Mouse (Mus musculus) Muller cell, postnatal 12 days (primary cell): ENCODE results near the gene Pawr.

ENCODE experiments used
- DNase-seq: peaks from one replicate; pipeline ENCODE4 v3.0.0-alpha.2; 2015; ENCODE audit errors: inconsistent ontology term

Pawr gene

DNA sequence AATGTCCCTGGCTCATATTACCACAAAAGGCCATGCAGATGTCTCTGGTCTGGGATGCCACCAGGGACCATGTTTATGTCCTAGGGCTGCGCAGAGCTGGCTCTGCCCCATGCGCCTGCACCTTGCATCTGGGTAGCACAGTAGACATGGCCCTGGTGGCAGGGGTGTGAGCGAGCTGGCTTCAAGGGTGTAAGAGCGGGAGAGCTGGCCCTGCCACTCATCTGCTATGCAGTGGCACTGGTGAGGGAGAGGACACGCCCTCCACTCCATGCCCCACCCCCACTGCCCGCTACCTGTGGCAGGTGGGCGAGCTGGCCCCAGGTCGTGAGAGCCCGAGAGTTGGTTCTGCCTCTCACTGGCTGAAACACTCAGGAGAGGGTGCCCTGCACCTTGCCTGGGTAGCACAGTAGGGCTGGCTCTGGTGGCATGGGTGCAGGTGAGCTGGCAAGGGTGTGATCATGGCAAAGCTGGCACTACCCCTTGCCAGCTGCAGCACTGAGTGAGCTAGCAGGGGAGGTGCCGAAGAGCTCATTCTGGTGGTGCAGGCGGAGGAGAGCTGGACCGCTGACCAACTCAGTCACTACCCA is 24.8 kb downstream of the Pawr start:
- DNase-seq, result no peak

- no peak for DNase-seq
These were observed 28.1 kb downstream of the Pawr start for GRCm38 (mm10) chr10:108359974-108360373.

- DNase-seq, result no peak
These were observed 28.9 kb downstream of the Pawr start for GRCm38 (mm10) chr10:108360801-108361200.

GRCm38 (mm10) chr10:108361419-108362155 is 29.7 kb downstream of the Pawr start:
- peak; percentile 86 for DNase-seq

- DNase-seq, result no peak
These were observed 32.0 kb downstream of the Pawr start for GRCm38 (mm10) chr10:108363932-108364331.

GRCm38 (mm10) chr10:108364946-108365719 is 33.2 kb downstream of the Pawr start:
- DNase-seq, result no peak

DNA sequence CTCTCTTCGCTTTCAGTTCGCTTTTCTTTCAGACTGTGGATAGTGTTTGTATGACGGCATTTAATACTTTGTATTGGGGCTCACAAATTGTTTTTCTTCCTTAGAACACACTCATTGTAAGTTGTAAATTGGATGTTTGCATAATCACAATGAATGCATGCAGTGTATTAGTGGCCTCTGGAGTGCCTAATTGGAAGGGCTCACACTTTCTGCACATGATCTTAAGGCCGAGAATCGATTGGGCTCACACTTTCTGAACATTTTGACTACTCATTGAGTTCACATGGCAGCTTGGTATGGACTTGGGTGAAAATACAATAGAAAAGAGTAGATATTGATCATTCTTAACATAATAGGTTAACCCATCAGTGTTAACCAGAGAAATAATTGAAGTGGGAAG is 34.3 kb downstream of the Pawr start:
- DNase-seq, result peak; percentile 79

DNA sequence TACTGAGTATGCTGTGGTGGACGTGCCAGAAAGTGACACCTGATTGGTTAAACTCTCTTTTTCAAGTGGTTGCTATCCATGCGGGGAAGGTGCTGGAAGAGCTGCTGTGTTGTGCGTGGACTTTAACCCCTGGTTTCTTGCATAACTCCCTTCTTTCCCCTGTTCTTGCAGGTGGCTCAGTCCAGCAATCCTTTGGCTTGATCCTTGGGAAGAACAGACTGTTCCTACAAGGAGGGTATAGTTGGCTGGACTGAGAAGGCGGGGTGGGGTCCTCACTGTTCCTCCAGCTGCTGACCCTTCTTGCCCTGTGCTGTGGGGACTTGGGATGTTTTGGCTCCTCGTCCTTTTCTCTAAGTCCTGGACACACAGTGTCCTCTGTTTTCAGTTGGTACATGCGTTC is 36.4 kb downstream of the Pawr start:
- no peak for DNase-seq

DNA sequence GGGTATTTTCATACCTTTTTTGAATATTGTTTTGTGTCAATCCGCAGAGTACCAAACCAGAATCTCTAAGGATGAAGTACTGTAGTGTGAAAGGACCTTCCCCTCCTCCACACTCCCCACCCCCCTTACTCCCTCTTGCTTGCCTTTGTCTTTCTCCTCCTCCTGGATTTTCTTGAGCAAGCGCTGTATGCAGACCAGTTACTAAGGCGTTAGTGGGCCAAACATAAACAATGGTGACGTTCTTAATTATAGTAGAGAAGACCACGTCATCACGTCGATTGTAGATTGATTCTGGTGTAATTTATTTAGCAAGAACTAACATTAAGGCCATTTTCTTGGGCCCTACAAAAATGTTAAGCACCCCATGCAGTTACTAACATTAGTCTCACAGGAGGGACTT is 40.3 kb downstream of the Pawr start:
- DNase-seq, result no peak

DNA sequence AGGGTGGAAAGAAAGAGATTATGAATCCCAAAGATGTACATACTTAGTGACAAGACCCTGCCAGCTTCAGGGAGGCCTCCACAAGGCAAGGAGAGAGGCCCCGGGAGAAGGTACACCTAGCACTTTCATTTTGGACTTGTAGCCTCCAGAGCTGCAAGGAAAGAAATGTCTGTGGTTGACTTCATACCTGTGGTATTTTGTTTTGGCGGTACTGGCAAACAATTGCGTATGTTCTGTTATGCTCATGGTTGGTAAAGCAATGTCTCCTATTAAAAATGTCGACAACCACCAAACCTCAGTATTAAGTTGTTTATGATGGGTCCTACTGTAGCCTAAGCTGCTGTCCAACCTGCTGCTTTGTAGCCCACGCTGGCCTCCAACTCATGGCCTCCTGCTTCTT is 40.9 kb downstream of the Pawr start:
- DNase-seq, result no peak

- DNase-seq, result no peak
These were observed 43.9 kb downstream of the Pawr start for GRCm38 (mm10) chr10:108375796-108376195.

GRCm38 (mm10) chr10:108376366-108376765 is 44.4 kb downstream of the Pawr start:
- no peak for DNase-seq

DNA sequence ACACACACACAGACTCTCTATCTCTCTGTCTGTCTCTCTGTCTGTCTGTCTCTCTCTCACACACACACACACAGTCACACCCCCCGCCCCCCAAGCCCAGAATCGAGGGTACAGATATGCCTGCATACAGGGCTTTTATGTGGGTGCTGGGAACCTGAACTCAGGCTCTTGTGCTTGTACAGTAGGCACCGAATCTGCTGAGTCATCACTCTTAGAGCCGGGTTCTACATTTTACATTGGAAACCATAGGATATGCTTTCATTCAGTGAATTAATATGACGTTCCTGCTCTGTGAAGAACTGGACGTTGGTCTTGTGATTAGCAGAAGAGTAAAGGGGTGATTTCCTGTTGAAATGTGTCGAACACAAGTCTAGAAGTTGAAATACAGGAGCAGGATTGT is 45.4 kb downstream of the Pawr start:
- DNase-seq, result no peak

DNA sequence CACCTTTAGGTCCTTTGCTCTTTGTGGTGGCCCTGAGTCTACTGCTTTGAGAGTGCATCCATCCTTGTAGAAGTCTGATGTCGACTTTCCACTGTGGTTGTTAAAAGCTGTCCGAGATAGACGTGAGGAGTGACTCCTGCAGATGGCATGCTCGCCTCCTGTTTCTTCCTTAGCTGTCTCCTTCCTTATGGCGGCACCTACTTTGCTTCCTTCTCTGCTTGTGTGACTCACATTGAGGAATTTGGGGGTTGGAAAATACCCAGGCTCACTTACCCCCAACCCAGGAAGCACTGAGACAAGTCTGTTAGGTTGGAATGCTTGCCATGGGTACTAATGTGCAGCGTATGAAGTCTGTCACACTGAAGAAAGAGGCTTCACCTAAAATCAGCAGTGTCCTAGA is 46.1 kb downstream of the Pawr start:
- peak; percentile 77 for DNase-seq

DNA sequence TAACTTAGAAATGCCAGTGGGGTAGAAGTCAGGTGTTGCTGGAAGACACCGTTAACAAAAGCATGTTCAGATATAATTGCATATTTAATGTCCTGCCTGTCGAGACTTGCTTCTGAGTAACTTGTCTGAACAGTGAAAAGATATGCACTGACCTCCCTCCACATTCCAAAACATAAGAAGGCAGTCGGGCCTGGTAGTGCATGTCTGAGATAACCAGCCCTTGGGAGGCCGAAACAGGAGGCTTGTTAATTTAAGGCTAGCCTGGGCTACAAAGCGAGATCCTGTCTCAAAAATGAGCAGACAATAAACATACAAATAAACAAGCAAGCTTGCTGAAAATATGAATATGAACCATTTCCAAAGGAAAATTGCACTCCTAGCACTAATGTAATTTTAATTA is 46.6 kb downstream of the Pawr start:
- DNase-seq, result no peak

- DNase-seq, result no peak
These were observed 48.8 kb downstream of the Pawr start for GRCm38 (mm10) chr10:108380715-108381114.

DNA sequence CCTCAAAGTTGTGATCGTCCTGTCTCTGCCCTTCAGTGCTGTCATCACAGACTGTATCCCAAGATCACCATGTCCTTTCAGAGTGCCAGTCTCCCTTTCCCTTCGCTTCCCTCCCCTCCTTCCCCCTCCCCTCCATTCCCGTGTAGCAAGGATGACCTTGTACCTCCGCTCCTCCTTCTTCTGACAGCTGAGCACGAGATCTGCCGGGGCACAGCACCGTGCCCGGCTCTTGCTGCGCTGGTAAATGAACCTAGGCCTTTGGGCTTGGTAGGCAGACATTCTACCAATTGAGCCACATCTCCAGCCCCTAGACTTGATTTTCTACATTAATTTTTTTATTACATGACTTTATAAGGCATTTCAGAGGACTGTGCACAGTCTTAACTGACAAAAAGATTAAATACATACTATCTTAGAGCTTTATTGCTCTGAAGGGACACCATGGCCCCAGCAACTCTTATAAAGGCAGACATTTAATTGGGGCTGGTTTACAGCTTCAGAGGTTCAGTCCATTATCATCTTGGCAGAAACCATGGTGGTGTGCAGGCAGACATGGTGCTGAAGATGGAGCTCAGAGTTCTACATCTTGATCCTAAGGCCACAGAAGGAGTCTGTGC is 52.3 kb downstream of the Pawr start:
- DNase-seq, result no peak

DNA sequence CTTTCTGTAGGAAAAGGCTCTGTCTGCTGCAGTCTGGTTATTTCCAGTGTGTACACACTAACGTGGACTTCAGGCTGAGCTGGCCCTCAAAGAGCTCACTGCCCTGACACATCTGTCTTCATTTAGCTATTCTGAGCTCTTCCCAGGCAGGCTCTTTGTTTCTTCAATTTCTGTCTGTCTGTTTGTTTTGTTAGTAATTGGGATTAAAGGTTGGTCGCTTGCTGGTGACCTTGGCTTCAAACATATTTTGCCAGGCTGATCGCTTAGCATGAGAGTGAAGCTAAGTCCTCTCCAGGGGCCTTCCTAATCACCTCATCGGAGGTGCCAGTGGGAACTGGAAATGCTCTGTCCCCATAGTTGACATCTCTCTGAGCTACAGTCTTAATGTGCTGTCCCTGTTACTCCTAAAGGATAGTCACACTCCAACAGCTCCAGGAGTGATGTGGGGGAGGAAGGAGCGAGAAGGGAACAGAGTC is 53.6 kb downstream of the Pawr start:
- no peak for DNase-seq

- no peak for DNase-seq
These were observed 56.5 kb downstream of the Pawr start for GRCm38 (mm10) chr10:108388410-108388915.

DNA sequence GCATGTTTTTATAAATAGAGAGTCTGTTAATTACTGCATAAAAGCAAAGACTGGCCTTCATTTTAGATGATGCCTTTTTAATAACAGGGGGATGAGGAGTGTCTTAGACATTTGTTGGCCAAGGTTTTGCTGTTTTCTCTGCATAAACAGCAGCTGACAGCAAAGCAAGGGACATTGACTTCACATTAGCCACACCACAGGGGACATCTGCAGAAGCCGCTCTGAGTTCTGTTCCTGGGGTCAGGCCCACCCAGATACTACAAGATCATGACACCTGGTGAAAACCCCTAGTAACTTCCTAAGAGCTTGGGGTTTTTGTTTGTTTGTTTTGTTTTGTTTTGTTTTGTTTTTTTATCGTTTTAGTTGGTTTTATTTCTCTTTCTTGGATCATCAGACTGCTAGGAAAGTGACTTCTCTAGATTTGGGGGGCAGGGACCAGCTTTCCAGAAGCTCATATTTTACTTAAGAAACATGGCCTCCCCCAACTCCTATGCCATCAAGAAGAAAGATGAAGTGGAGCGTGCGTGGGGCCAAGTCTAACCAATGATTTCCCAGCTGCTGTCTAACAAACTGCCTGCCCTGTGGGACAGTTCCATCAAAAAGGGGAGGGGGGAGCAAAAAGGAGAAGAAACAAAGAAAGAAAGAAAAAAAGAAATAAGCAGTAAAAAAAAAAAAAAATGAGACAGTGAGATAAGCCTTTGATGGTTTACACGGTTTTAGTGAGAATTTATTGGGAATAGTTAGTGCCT is 57.4 kb downstream of the Pawr start:
- no peak for DNase-seq

DNA sequence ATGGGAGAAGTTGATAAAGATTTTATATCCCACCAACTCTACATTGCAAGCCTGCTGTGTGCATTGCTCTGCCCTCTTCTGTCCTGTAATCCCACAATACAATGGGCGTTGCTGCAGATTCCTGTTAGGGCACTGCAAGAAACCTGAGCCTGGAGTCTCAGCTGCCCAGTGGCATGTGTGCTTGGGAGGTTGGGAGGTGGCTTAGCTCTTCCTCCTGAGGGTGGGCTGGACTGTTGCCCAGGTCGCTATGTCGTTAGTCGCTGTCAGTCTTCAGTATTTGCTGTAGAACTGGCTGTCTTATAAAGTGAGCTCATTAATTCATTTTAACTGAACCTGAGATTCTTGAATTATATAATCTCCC is 58.0 kb downstream of the Pawr start:
- DNase-seq, result peak; percentile 55
